Mouse (Mus musculus) neural tube, embryonic 12.5 days (tissue): ENCODE data around the gene Numb. TPM values are rescaled to one million over a fixed set of nuclear protein-coding genes. Genes with fewer than 3 reads are reported as not detected.
"Not testable (repeated sequence)": the region's sequence is repeated elsewhere in the genome, so short reads cannot be mapped to it uniquely, and the experiment has no call there.

Experiments
- ATAC-seq: fragments of 200-750 bp; cut with Nextera tagmentation; 2 replicates; pipeline ENCODE4 v1.8.0; 2017; ENCODE audit warnings: low read depth, mild to moderate bottlenecking, moderate TSS enrichment, moderate library complexity; ENCODE audit not compliant: low FRiP score
- H3K27ac ChIP-seq: fragments of 300-500 bp; sonication (generic); 2 replicates; pipeline ENCODE4 v1.5.1; 2016
- H3K27me3 ChIP-seq: fragments of 300-500 bp; sonication (generic); replicated peaks from 2 replicates; pipeline ENCODE4 v1.6.1; 2016; ENCODE audit warnings: mild to moderate bottlenecking
- H3K36me3 ChIP-seq: fragments of 300-500 bp; sonication (generic); 2 replicates; pipeline ENCODE4 v1.6.1; 2016; ENCODE audit warnings: mild to moderate bottlenecking
- H3K4me1 ChIP-seq: fragments of 300-500 bp; sonication (generic); 2 replicates; pipeline ENCODE4 v1.6.1; 2016
- H3K4me2 ChIP-seq: fragments of 300-500 bp; sonication (generic); replicated peaks from 2 replicates; pipeline ENCODE4 v1.6.1; 2016; ENCODE audit warnings: mild to moderate bottlenecking
- H3K4me3 ChIP-seq: fragments of 300-500 bp; sonication (generic); 2 replicates; pipeline ENCODE4 v1.5.1; 2016
- H3K9ac ChIP-seq: fragments of 300-500 bp; sonication (generic); 2 replicates; pipeline ENCODE4 v1.6.1; 2016; ENCODE audit warnings: mild to moderate bottlenecking
- H3K9me3 ChIP-seq: fragments of 300-500 bp; sonication (generic); 2 replicates; pipeline ENCODE4 v1.6.1; 2016; ENCODE audit warnings: mild to moderate bottlenecking
- WGBS: fragments of 180-500 bp; shearing (Covaris S2); methylation state at CpG from one replicate; pipeline ENCODE4 v1.1.7; 2016; 5-methylcytosine and 5-hydroxymethylcytosine counted together
- polyA plus RNA-seq: library from polyadenylated mRNA; unstranded; fragments of >200 nt; fragmentation: Nextera tagmentation; extraction: Ambion mirVana; gene quantifications from 2 replicates; pipeline ENCODE4 v1.2.1, GENCODE M21; 2016

Numb gene
- polyA plus RNA-seq, 1 experiment from 2014 or later, result 28.1 TPM

- WGBS, result 85% methylated on average over 9 of the region's 9 CpGs
- H3K27ac ChIP-seq, result no peak overlapping the region
Measured at GRCm38 (mm10) chr12:83916884-83917283, 4.8 kb downstream of the Numb start.

DNA sequence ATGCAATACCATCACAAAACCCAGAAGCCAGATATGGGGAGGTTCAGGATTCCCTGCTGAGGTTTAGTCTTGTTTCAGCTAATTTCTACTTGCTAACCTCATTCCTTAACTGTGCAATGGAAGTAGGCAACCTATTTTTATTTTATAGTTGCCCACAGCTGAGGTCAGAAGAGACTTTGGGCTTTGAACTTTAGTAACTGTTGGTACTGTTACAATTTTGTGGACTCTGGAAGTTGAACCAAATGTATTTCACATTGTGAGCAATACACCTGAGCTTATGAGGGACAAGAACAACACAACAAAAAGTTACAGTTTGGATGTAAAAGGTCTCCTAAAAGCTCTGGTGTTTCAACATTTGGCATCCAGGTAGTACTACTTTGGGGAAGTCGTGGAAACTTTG lies 6.9 kb downstream of the Numb start:
- H3K4me3 ChIP-seq, result no peak overlapping the region
- H3K9me3 ChIP-seq, result no peaks in the 10 kb centered on the region
- H3K27me3 ChIP-seq, result no peaks in the 10 kb centered on the region
- H3K27ac ChIP-seq, result no peak overlapping the region
- H3K4me2 ChIP-seq, result no peak overlapping the region
- H3K9ac ChIP-seq, result no peak overlapping the region
- 0 out of 2 replicates have a peak, but pooled peaks cover 3% of the 10 kb centered on the region for H3K4me1 ChIP-seq
- H3K36me3 ChIP-seq, result peaks cover 6% of the 10 kb centered on the region; the same call in 1 of the 2 replicates
- WGBS, result 91% methylated on average over 1 of the region's 1 CpGs
- ATAC-seq, result no peak

More at GRCm38 (mm10) chr12:83916884-83917283, 4.8 kb downstream of the Numb start:
- Histone ChIP-seq H3K4me3 (no peak overlapping the region), H3K36me3 (peaks cover 6% of the 10 kb centered on the region; the same call in 1 of the 2 replicates), H3K9me3 (no peaks in the 10 kb centered on the region), H3K4me2 (no peak overlapping the region), H3K4me1 (peaks cover 13% of the 10 kb centered on the region), H3K9ac (no peak overlapping the region), H3K27me3 (no peaks in the 10 kb centered on the region)
- no peak for ATAC-seq

DNA sequence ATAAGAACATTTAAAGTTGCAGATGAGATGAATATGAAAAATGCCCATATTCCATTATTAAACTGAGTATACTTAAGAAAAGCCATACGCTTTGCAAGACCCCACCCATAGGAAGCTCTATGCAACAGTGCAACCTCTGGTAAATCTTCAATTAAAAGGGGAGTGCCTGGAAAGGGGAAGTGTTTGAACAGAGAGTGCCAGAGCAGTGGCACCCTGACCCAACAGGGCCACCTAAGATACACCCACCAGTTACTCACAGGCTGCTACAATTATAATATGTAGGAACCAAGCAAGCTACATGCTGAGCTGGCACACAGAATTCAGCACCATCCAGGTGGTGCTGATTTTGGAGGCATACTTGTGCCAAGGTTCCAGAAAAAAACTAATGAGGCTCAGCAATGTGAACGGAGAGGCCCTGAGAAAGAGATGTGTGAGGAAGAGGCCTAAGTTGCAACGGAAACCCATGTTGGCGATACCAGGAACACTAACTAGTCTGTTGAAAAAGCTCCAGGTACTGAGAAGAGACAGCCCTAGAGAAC lies 7.5 kb downstream of the Numb start:
- 97% methylated on average over 4 of the region's 4 CpGs for WGBS
- Histone ChIP-seq H3K36me3 (peaks cover 6% of the 10 kb centered on the region; the same call in 1 of the 2 replicates), H3K9me3 (no peaks in the 10 kb centered on the region), H3K27me3 (no peaks in the 10 kb centered on the region), H3K27ac (no peak overlapping the region), H3K4me2 (no peak overlapping the region), H3K4me1 (0 out of 2 replicates have a peak, but pooled peaks cover 2% of the 10 kb centered on the region), H3K9ac (no peak overlapping the region), H3K4me3 (no peak overlapping the region)
- no peak for ATAC-seq

- Histone ChIP-seq H3K4me3 (no peak overlapping the region), H3K4me2 (no peak overlapping the region), H3K4me1 (no peaks in the 10 kb centered on the region), H3K27ac (no peak overlapping the region), H3K9me3 (no peaks in the 10 kb centered on the region), H3K36me3 (peaks cover 3% of the 10 kb centered on the region; the same call in 1 of the 2 replicates), H3K27me3 (no peaks in the 10 kb centered on the region), H3K9ac (no peak overlapping the region)
- WGBS, result 84% methylated on average over 2 of the region's 2 CpGs
- no peak for ATAC-seq
Measured at GRCm38 (mm10) chr12:83910451-83910850, 11.3 kb downstream of the Numb start.

DNA sequence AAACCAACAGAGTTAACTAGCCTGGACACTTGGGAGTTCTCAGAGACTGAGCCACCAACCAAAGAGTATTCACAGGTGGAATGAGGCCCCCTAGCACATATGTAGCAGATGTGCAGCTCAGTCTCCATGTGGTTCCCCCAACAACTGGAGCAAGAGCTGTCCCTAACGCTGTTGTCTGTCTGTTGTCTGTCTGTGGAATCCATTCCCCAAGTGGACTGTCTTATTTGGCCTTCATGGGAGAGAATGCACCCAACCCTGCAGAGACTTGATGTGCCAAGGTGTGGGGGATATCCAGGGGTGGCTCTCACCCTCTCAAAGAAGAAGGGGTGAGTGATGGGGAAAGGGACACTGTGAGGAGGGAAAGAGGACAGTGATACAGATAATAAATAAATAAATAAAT lies 28.8 kb downstream of the Numb start:
- H3K27me3 ChIP-seq, result no peaks in the 10 kb centered on the region
- no peaks in the 10 kb centered on the region for H3K9me3 ChIP-seq
- ATAC-seq, result no peak
- peaks cover 5% of the 10 kb centered on the region; the same call in 1 of the 2 replicates for H3K36me3 ChIP-seq
- no peak overlapping the region for H3K4me2 ChIP-seq
- no peaks in the 10 kb centered on the region for H3K4me1 ChIP-seq
- no peak overlapping the region for H3K27ac ChIP-seq
- H3K9ac ChIP-seq, result no peak overlapping the region
- no peak overlapping the region for H3K4me3 ChIP-seq
- 89% methylated on average over 1 of the region's 1 CpGs for WGBS

DNA sequence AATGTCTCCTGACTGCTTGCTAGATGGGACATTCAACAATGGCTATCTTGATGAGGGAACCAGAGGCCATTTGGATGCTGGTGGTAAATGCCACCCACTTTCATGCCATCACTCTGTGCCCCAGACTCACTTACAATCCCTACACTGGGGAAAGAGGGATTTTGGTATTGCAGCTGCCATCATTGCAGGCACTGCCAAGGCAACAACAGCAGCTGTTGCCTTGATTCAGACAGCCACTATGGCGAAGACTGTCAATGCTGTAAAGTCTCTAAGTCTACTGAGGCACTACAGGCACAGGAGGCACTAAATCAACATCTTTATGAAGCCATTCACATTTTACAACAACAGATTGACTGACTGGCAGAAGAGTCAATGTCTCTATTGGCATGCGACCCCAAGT lies 30.5 kb downstream of the Numb start:
- H3K4me2 ChIP-seq, result no peak overlapping the region
- H3K4me1 ChIP-seq, result no peaks in the 10 kb centered on the region
- H3K9me3 ChIP-seq, result no peaks in the 10 kb centered on the region
- no peaks in the 10 kb centered on the region for H3K27me3 ChIP-seq
- peaks cover 5% of the 10 kb centered on the region; the same call in 1 of the 2 replicates for H3K36me3 ChIP-seq
- H3K27ac ChIP-seq, result no peak overlapping the region
- no peak overlapping the region for H3K9ac ChIP-seq
- WGBS, result 95% methylated on average over 2 of the region's 2 CpGs
- ATAC-seq, result no peak
- no peak overlapping the region for H3K4me3 ChIP-seq

DNA sequence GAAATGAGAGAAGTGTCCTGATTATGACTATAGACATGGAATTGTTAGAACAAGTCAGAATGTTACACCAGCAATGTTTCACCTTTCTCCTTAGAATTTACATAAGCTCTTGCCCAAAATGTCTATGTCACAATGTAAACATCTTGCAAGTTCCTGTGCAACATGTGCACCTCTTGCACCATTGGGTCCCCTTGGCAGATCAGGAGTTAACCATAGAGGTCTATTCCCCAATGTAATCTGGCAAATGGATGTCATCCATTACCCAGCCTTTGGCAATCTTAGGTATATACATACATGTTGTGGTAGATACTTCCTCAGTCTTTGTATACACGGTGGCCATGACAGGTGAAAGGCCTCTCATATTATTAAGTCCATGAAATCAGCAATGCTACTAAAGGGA lies 32.6 kb downstream of the Numb start:
- Histone ChIP-seq H3K4me2 (no peak overlapping the region), H3K36me3 (peaks cover 5% of the 10 kb centered on the region; the same call in 1 of the 2 replicates), H3K4me1 (no peaks in the 10 kb centered on the region), H3K9me3 (no peaks in the 10 kb centered on the region), H3K27ac (no peak overlapping the region), H3K9ac (no peak overlapping the region), H3K4me3 (no peak overlapping the region), H3K27me3 (no peaks in the 10 kb centered on the region)
- 95% methylated on average over 1 of the region's 1 CpGs for WGBS
- ATAC-seq, result no peak

GRCm38 (mm10) chr12:83885516-83886285 lies 36.0 kb downstream of the Numb start:
- H3K36me3 ChIP-seq, result no peaks in the 10 kb centered on the region; the same call in 1 of the 2 replicates
- 94% methylated on average over 7 of the region's 7 CpGs for WGBS

GRCm38 (mm10) chr12:83885065-83885464 lies 36.7 kb downstream of the Numb start:
- H3K4me2 ChIP-seq, H3K4me3 ChIP-seq, H3K4me1 ChIP-seq, H3K27me3 ChIP-seq, H3K9me3 ChIP-seq, H3K36me3 ChIP-seq, H3K27ac ChIP-seq, ATAC-seq, H3K9ac ChIP-seq: not testable (repeated sequence)
- 98% methylated on average over 5 of the region's 5 CpGs for WGBS

More at GRCm38 (mm10) chr12:83885516-83886285, 36.0 kb downstream of the Numb start:
- no peak overlapping the region for H3K9ac ChIP-seq
- H3K27ac ChIP-seq, result no peak overlapping the region
- H3K4me2 ChIP-seq, result no peak overlapping the region
- no peaks in the 10 kb centered on the region for H3K9me3 ChIP-seq
- H3K4me3 ChIP-seq, result no peak overlapping the region
- ATAC-seq, result no peak
- no peaks in the 10 kb centered on the region for H3K4me1 ChIP-seq
- H3K27me3 ChIP-seq, result no peaks in the 10 kb centered on the region

- Histone ChIP-seq H3K27me3 (no peaks in the 10 kb centered on the region), H3K9me3 (no peaks in the 10 kb centered on the region), H3K4me2 (no peak overlapping the region), H3K9ac (no peak overlapping the region), H3K36me3 (no peaks in the 10 kb centered on the region; the same call in 1 of the 2 replicates), H3K4me3 (no peak overlapping the region), H3K27ac (no peak overlapping the region), H3K4me1 (no peaks in the 10 kb centered on the region)
- 95% methylated on average over 7 of the region's 7 CpGs for WGBS
- ATAC-seq, result no peak
Measured at GRCm38 (mm10) chr12:83882503-83882902, 39.2 kb downstream of the Numb start.

DNA sequence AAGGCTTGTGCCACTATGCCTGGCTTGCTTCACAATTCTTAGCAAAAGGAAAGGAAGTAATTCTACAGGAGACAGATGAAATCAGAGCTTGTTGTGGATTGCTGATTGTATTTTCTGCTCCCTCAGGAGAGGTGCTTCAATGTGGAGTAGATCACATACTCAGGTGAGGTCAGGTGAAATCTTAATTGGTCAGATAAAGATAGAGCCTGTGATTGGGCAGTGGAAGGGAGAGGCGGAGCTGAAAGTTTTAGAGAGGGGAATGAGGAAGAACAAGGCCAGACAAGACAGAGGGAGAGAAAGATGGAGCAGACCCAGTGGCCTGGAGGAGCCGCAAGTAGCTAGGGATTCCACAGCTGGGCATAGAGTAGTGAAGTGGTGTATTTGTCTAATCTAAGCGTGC lies 39.6 kb downstream of the Numb start:
- 95% methylated on average over 3 of the region's 3 CpGs for WGBS
- H3K4me1 ChIP-seq, result no peaks in the 10 kb centered on the region

DNA sequence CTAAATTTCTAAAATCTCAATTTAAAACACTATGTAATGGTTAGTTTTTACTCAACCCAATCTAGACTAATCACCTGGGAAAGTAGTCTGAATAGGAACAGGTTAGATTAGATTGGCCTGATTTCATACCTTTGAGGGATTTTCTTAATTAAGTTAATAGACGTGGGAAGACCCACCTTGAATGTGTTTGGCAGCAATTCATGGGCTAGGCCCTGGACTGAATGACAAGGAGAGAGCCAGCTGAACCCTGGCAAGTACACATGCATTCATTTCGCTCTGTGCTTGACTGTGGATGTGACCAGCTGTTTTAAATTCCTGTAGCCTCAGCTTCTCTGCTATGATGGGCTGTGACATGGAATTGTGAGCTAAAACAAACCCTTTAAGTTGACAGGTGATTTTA lies 40.8 kb downstream of the Numb start:
- no peak overlapping the region for H3K27ac ChIP-seq
- no peak overlapping the region for H3K9ac ChIP-seq
- H3K27me3 ChIP-seq, result no peaks in the 10 kb centered on the region
- H3K4me3 ChIP-seq, result no peak overlapping the region
- no peak for ATAC-seq
- no peaks in the 10 kb centered on the region for H3K4me1 ChIP-seq
- no peaks in the 10 kb centered on the region for H3K9me3 ChIP-seq
- no peak overlapping the region for H3K4me2 ChIP-seq
- peaks cover 6% of the 10 kb centered on the region; the same call in 1 of the 2 replicates for H3K36me3 ChIP-seq
- WGBS, result 91% methylated on average over 2 of the region's 2 CpGs

More for the DNA sequence above, 39.6 kb downstream of the Numb start:
- no peak for ATAC-seq
- H3K4me3 ChIP-seq, result no peak overlapping the region
- no peaks in the 10 kb centered on the region; the same call in 1 of the 2 replicates for H3K36me3 ChIP-seq
- H3K27me3 ChIP-seq, result no peaks in the 10 kb centered on the region
- no peak overlapping the region for H3K9ac ChIP-seq
- H3K27ac ChIP-seq, result no peak overlapping the region
- no peaks in the 10 kb centered on the region for H3K9me3 ChIP-seq
- no peak overlapping the region for H3K4me2 ChIP-seq
